ENCODE assay signal across 15 mouse cellular contexts in the genomic region with DNA sequence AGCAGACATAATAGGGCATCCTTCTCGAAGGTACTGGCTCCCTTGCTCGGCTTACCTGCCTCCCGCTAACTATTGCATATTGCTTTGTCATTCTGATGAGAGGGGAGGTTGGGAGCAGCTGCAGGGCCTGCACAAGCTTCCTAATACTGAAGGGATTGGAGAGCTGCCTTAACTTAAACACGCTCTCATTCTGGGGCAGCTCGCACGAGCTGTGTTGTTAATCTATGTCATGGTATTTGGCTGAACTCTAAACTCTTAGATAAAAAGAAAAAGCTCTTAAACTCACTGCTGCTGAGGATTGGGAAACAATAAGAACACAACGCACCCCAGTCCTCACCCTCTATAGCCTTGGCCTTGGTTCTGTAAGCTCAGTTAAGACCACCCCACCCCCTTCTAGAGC.
DNase-seq lines count a peak whose midpoint lies in the region; ATAC-seq and TF ChIP-seq lines count a peak whose summit lies in the region.
"Had no signal": no experiment of that assay in that cellular context is flagged by ENCODE, and none has a peak within 500 bp of the region (broad histone marks: within the 10 kb centered on the region; RNA-seq: fewer than 3 reads in every experiment).

No protein-coding gene starts in this region.

- TF ChIP-seq CTCF in lung, embryonic 14.5 days (IDR thresholded peaks at IDR 0.05; ENCODE audit: low read depth), result no peak

- ATAC-seq in forebrain, embryonic 12.5 days (ENCODE audit: low FRiP score), result no peak
- ATAC-seq in forebrain, embryonic 11.5 days (replicated peaks; ENCODE audit: low FRiP score), result no peak
- ATAC-seq in lung, embryonic 14.5 days (ENCODE audit: insufficient read depth), result peak; percentile 87
- peak; percentile 49; the same call in 1 of the 2 replicates for ATAC-seq in intestine, embryonic 16.5 days
- ATAC-seq: liver, postnatal 0 days had no signal

- H3K4me2 ChIP-seq in forebrain, embryonic 12.5 days, result no peak overlapping the region
- no peak overlapping the region for H3K4me2 ChIP-seq in forebrain, embryonic 11.5 days (ENCODE audit: low read depth, low read length, severe bottlenecking)
- no peak overlapping the region for H3K4me2 ChIP-seq in lung, embryonic 14.5 days
- no peak overlapping the region for H3K4me2 ChIP-seq in intestine, embryonic 16.5 days (ENCODE audit: low read depth, low read length)
- H3K4me2 ChIP-seq: limb, embryonic 12.5 days had no signal

- H3K27me3 ChIP-seq in forebrain, embryonic 12.5 days, result no peaks in the 10 kb centered on the region
- H3K27me3 ChIP-seq in forebrain, embryonic 11.5 days (ENCODE audit: control insufficient read depth, insufficient read depth, low read length), result no peaks in the 10 kb centered on the region
- no peaks in the 10 kb centered on the region for H3K27me3 ChIP-seq in lung, embryonic 14.5 days (ENCODE audit: insufficient read depth, low read length)
- no peaks in the 10 kb centered on the region for H3K27me3 ChIP-seq in intestine, embryonic 16.5 days (replicated peaks; ENCODE audit: control insufficient read depth, insufficient read depth, low read length)
- H3K27me3 ChIP-seq: limb, embryonic 12.5 days had no signal

- DNase-seq in forebrain, embryonic 11.5 days (ENCODE audit: low spot score), result no peak
- DNase-seq in lung, embryonic 14.5 days, result peak; percentile 77
- DNase-seq in lung, postnatal 14 days, result no peak
- DNase-seq in R1 (ENCODE audit: low read depth, low spot score), result peak; percentile 83
- DNase-seq in frontal cortex, adult 2 months (ENCODE audit: extremely low spot score in 1 of 2, low spot score in 1 of 2), result no peak
- DNase-seq in cerebellum, adult 18-20 months, result no peak
- DNase-seq: adrenal gland, postnatal 25 days; heart, postnatal 4 days; kidney, postnatal 14 days; liver, postnatal 0 days; spleen, adult 18-20 months had no signal

- H3K9ac ChIP-seq in forebrain, embryonic 12.5 days, result no peak overlapping the region
- H3K9ac ChIP-seq in forebrain, embryonic 11.5 days (ENCODE audit: low read length), result no peak overlapping the region
- no peak overlapping the region for H3K9ac ChIP-seq in lung, embryonic 14.5 days
- no peak overlapping the region for H3K9ac ChIP-seq in intestine, embryonic 16.5 days (ENCODE audit: low read depth, low read length)
- H3K9ac ChIP-seq: limb, embryonic 12.5 days; liver, postnatal 0 days had no signal

- no peaks in the 10 kb centered on the region; the same call in 1 of the 2 replicates for H3K36me3 ChIP-seq in forebrain, embryonic 12.5 days (replicated peaks)
- no peaks in the 10 kb centered on the region; the same call in 1 of the 2 replicates for H3K36me3 ChIP-seq in forebrain, embryonic 11.5 days (ENCODE audit: control insufficient read depth, insufficient read depth, low read length)
- H3K36me3 ChIP-seq in lung, embryonic 14.5 days (ENCODE audit: insufficient read depth), result peaks cover 9% of the 10 kb centered on the region
- H3K36me3 ChIP-seq in intestine, embryonic 16.5 days (ENCODE audit: control insufficient read depth, insufficient read depth, low read length), result no peaks in the 10 kb centered on the region

- H3K4me3 ChIP-seq in forebrain, embryonic 12.5 days (replicated peaks), result no peak overlapping the region
- no peak overlapping the region for H3K4me3 ChIP-seq in forebrain, embryonic 11.5 days (ENCODE audit: low read depth, low read length)
- no peak overlapping the region for H3K4me3 ChIP-seq in lung, embryonic 14.5 days (ENCODE audit: low read depth, low read length)
- H3K4me3 ChIP-seq in intestine, embryonic 16.5 days (ENCODE audit: low read length), result no peak overlapping the region
- H3K4me3 ChIP-seq: heart, embryonic 10.5 days; limb, embryonic 12.5 days had no signal

- H3K9me3 ChIP-seq in forebrain, embryonic 12.5 days, result no peaks in the 10 kb centered on the region
- H3K9me3 ChIP-seq in forebrain, embryonic 11.5 days (ENCODE audit: control insufficient read depth, low read length), result no peaks in the 10 kb centered on the region
- H3K9me3 ChIP-seq in lung, embryonic 14.5 days (ENCODE audit: low read depth, low read length), result no peaks in the 10 kb centered on the region
- no peaks in the 10 kb centered on the region for H3K9me3 ChIP-seq in intestine, embryonic 16.5 days (ENCODE audit: control insufficient read depth, low read length)
- H3K9me3 ChIP-seq: heart, embryonic 10.5 days; limb, embryonic 12.5 days had no signal

- H3K4me1 ChIP-seq in forebrain, embryonic 12.5 days, result peaks cover 30% of the 10 kb centered on the region
- peaks cover 9% of the 10 kb centered on the region for H3K4me1 ChIP-seq in forebrain, embryonic 11.5 days (replicated peaks; ENCODE audit: control insufficient read depth, insufficient read depth, low read length)
- peaks cover 8% of the 10 kb centered on the region for H3K4me1 ChIP-seq in lung, embryonic 14.5 days (ENCODE audit: insufficient read depth)
- H3K4me1 ChIP-seq in intestine, embryonic 16.5 days (ENCODE audit: control insufficient read depth, insufficient read depth, low read length), result peaks cover 21% of the 10 kb centered on the region

- H3K27ac ChIP-seq in forebrain, embryonic 12.5 days, result peak overlapping the region; percentile 9; the same call in 1 of the 2 replicates
- H3K27ac ChIP-seq in forebrain, embryonic 11.5 days (ENCODE audit: low read depth, low read length), result no peak overlapping the region
- peak overlapping the region; percentile 54; the same call in 1 of the 2 replicates for H3K27ac ChIP-seq in lung, embryonic 14.5 days (ENCODE audit: low read depth)
- H3K27ac ChIP-seq in intestine, embryonic 16.5 days (ENCODE audit: low read length), result no peak overlapping the region
- H3K27ac ChIP-seq: heart, embryonic 10.5 days; limb, embryonic 12.5 days had no signal

- 22% methylated on average over 7 of the region's 7 CpGs for WGBS in forebrain, embryonic 12.5 days
- WGBS in forebrain, embryonic 11.5 days, result 28% methylated on average over 7 of the region's 7 CpGs
- WGBS in lung, embryonic 14.5 days, result 35% methylated on average over 7 of the region's 7 CpGs
- 35% methylated on average over 7 of the region's 7 CpGs for WGBS in intestine, embryonic 16.5 days

Comparison
In these comparisons a context has a peak if more than half of its experiments do, and no peak if none do; other contexts are left out.
1. H3K27ac ChIP-seq: peak in forebrain, embryonic 12.5 days (single experiment) and lung, embryonic 14.5 days (single experiment); none in forebrain, embryonic 11.5 days (single experiment) and intestine, embryonic 16.5 days (single experiment).
2. DNase-seq: peak in lung, embryonic 14.5 days (single experiment) and R1 (single experiment); none in forebrain, embryonic 11.5 days (single experiment), lung, postnatal 14 days (single experiment), frontal cortex, adult 2 months (0 of 2) and cerebellum, adult 18-20 months (0 of 2).
3. ATAC-seq: peak in lung, embryonic 14.5 days (single experiment) and intestine, embryonic 16.5 days (single experiment); none in forebrain, embryonic 12.5 days (single experiment) and forebrain, embryonic 11.5 days (single experiment).